Mouse (Mus musculus) megakaryocyte, embryonic 14.5 days (primary cell): ENCODE results near the gene Atp8b4.

Source experiments
- FLI1 ChIP-seq: IDR thresholded peaks from 2 replicates; pipeline ENCODE4 v1.6.1; 2012; ENCODE audit warnings: low read length, inconsistent platforms, mixed read lengths
- GATA1 ChIP-seq: IDR thresholded peaks from 3 replicates; pipeline ENCODE4 v1.6.1; 2012; ENCODE audit warnings: mixed read lengths, low read length, inconsistent platforms, borderline replicate concordance

DNA sequence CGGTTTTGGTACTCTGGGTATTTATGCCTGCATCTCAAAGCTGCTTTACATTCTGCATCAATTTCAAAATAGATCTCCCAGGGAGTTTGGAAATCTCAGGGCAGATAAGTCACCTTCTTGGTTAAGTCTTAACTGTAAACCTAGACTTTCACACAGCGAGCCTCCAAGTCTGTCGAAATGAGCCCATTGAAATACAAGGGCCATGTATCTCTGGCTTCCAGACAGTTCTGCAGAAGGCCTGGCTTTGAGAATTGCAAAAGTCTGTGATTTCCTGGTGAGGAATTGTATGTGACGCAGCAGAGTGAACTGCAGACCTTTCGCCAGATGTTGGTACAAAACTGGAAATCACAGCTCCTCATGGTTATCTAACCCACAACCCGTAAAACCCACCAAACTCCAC is 182.4 kb downstream of the Atp8b4 start:
- no peak for TF ChIP-seq GATA1
- no peak for TF ChIP-seq FLI1
